Comparison of ENCODE assay signal across 12 mouse cellular contexts in genomic region chr12:8519431-8520160, GRCm38 (mm10). TPM values are rescaled to one million over a fixed set of nuclear protein-coding genes. Genes with fewer than 3 reads are reported as not detected.
A peak's percentile ranks its signal among the peaks of the same experiment; 100 is the strongest.
DNase-seq lines count a peak whose midpoint lies in the region; ATAC-seq and TF ChIP-seq lines count a peak whose summit lies in the region.
"Had no signal": no experiment of that assay in that cellular context is flagged by ENCODE, and none has a peak within 500 bp of the region (broad histone marks: within the 10 kb centered on the region; RNA-seq: fewer than 3 reads in every experiment).

No protein-coding gene starts in this region.

- ATAC-seq in midbrain, embryonic 16.5 days, result peak; percentile 45; the same call in 1 of the 2 replicates
- no peak for ATAC-seq in midbrain, embryonic 14.5 days (ENCODE audit: low FRiP score, low TSS enrichment)
- no peak for ATAC-seq in heart, embryonic 12.5 days (ENCODE audit: insufficient number of reproducible peaks, low FRiP score)
- ATAC-seq: forebrain, postnatal 0 days; hindbrain, embryonic 16.5 days; midbrain, embryonic 13.5 days had no signal

- H3K4me2 ChIP-seq in midbrain, embryonic 16.5 days (ENCODE audit: low read length), result no peak overlapping the region
- H3K4me2 ChIP-seq in midbrain, embryonic 14.5 days (ENCODE audit: low read length), result no peak overlapping the region
- no peak overlapping the region for H3K4me2 ChIP-seq in heart, embryonic 12.5 days
- H3K4me2 ChIP-seq: midbrain, embryonic 13.5 days had no signal

- H3K36me3 ChIP-seq in midbrain, embryonic 16.5 days (ENCODE audit: control insufficient read depth, insufficient read depth, low read length), result no peaks in the 10 kb centered on the region
- no peaks in the 10 kb centered on the region for H3K36me3 ChIP-seq in midbrain, embryonic 14.5 days (ENCODE audit: control insufficient read depth, insufficient read depth, low read length)
- H3K36me3 ChIP-seq in heart, embryonic 12.5 days, result no peaks in the 10 kb centered on the region
- no peaks in the 10 kb centered on the region for H3K36me3 ChIP-seq in splenic B cell, adult 2 months (ENCODE audit: control insufficient read depth, insufficient read depth, low read length, poor library complexity, severe bottlenecking)
- H3K36me3 ChIP-seq: midbrain, embryonic 13.5 days had no signal

- DNase-seq in gastrocnemius, adult 2 months, result no peak
- DNase-seq in gastrocnemius, adult 8-10 months (ENCODE audit: low spot score in 2 of 2), result no peak
- DNase-seq in midbrain, embryonic 14.5 days, result no peak
- DNase-seq in splenic B cell, adult 2 months (ENCODE audit: low read depth, low spot score), result peak; percentile 51
- DNase-seq in ovary, postnatal 10 days (ENCODE audit: low spot score), result no peak
- no peak for DNase-seq in adrenal gland, adult 18-20 months (ENCODE audit: low spot score in 2 of 2)
- DNase-seq: forebrain, postnatal 0 days had no signal

- no peaks in the 10 kb centered on the region for H3K27me3 ChIP-seq in midbrain, embryonic 16.5 days (ENCODE audit: control insufficient read depth, insufficient read depth, low read depth, low read length)
- H3K27me3 ChIP-seq in midbrain, embryonic 14.5 days (ENCODE audit: control insufficient read depth, insufficient read depth, low read length), result no peaks in the 10 kb centered on the region
- no peaks in the 10 kb centered on the region for H3K27me3 ChIP-seq in heart, embryonic 12.5 days (replicated peaks)
- H3K27me3 ChIP-seq in splenic B cell, adult 2 months (ENCODE audit: control insufficient read depth, insufficient read depth, low read length, poor library complexity, severe bottlenecking), result no peaks in the 10 kb centered on the region
- H3K27me3 ChIP-seq: midbrain, embryonic 13.5 days had no signal

- intact Hi-C loops in gastrocnemius, adult 2 months (cut with DNase I), result no loop called here

- no peak overlapping the region for H3K4me3 ChIP-seq in gastrocnemius, adult 2 months
- H3K4me3 ChIP-seq in midbrain, embryonic 16.5 days (ENCODE audit: low read depth, low read length), result no peak overlapping the region
- no peak overlapping the region for H3K4me3 ChIP-seq in midbrain, embryonic 14.5 days (replicated peaks; ENCODE audit: low read depth, low read length)
- no peak overlapping the region for H3K4me3 ChIP-seq in heart, embryonic 12.5 days
- H3K4me3 ChIP-seq: midbrain, embryonic 13.5 days had no signal

- H3K27ac ChIP-seq in gastrocnemius, adult 2 months, result peak overlapping the region; percentile 43; the same call in 1 of the 2 replicates
- H3K27ac ChIP-seq in midbrain, embryonic 16.5 days (ENCODE audit: low read length), result no peak overlapping the region
- H3K27ac ChIP-seq in midbrain, embryonic 14.5 days (replicated peaks; ENCODE audit: low read depth, low read length), result no peak overlapping the region
- peak overlapping the region; percentile 63 for H3K27ac ChIP-seq in heart, embryonic 12.5 days (ENCODE audit: poor library complexity, severe bottlenecking)
- H3K27ac ChIP-seq: liver, embryonic 14.5 days; midbrain, embryonic 13.5 days had no signal

- 67% methylated on average over 11 of the region's 12 CpGs for WGBS in midbrain, embryonic 16.5 days
- 64% methylated on average over 12 of the region's 12 CpGs for WGBS in midbrain, embryonic 14.5 days
- 39% methylated on average over 12 of the region's 12 CpGs for WGBS in heart, embryonic 12.5 days

- H3K9ac ChIP-seq in midbrain, embryonic 16.5 days (ENCODE audit: low read depth, low read length), result no peak overlapping the region
- H3K9ac ChIP-seq in midbrain, embryonic 14.5 days (replicated peaks; ENCODE audit: low read length), result no peak overlapping the region
- no peak overlapping the region for H3K9ac ChIP-seq in heart, embryonic 12.5 days
- H3K9ac ChIP-seq: forebrain, postnatal 0 days; liver, embryonic 14.5 days; midbrain, embryonic 13.5 days had no signal

- H3K4me1 ChIP-seq in midbrain, embryonic 16.5 days (ENCODE audit: control insufficient read depth, insufficient read depth, low read length), result no peaks in the 10 kb centered on the region; the same call in 1 of the 2 replicates
- H3K4me1 ChIP-seq in midbrain, embryonic 14.5 days (ENCODE audit: control insufficient read depth, insufficient read depth, low read length), result no peaks in the 10 kb centered on the region
- H3K4me1 ChIP-seq in heart, embryonic 12.5 days (replicated peaks), result peaks cover 42% of the 10 kb centered on the region
- H3K4me1 ChIP-seq: midbrain, embryonic 13.5 days had no signal

- no peaks in the 10 kb centered on the region for H3K9me3 ChIP-seq in midbrain, embryonic 16.5 days (replicated peaks; ENCODE audit: control insufficient read depth, low read length, poor library complexity, severe bottlenecking)
- no peaks in the 10 kb centered on the region for H3K9me3 ChIP-seq in midbrain, embryonic 14.5 days (ENCODE audit: control insufficient read depth, low read length)
- H3K9me3 ChIP-seq in heart, embryonic 12.5 days (replicated peaks), result 0 out of 2 replicates have a peak, but pooled peaks cover under 1% of the 10 kb centered on the region
- H3K9me3 ChIP-seq: midbrain, embryonic 13.5 days had no signal

- no peak for TF ChIP-seq CTCF in gastrocnemius, adult 2 months (IDR thresholded peaks at IDR 0.05)

RNA-seq across cellular contexts. Expression of gene Rhob, which starts 19.8 kb away (rescaled TPM):
- 100 to 1,000 TPM in 1 of 2 experiments, 10 to 100 TPM in 1; 33.5 to 115 TPM for total RNA-seq in gastrocnemius, adult 2 months (2021)
- 10 to 100 TPM; 19.6 to 44.6 (median 26.7) TPM for total RNA-seq in gastrocnemius, adult 8-10 months (2022)
- 75.7 and 80.0 TPM in 2 replicates for polyA plus RNA-seq in midbrain, embryonic 16.5 days (2015; fragmentation: Nextera tagmentation; extraction: Ambion mirVana)
- 111 and 116 TPM in 2 replicates for polyA plus RNA-seq in midbrain, embryonic 14.5 days (2014; fragmentation: Nextera tagmentation; extraction: Ambion mirVana)
- 52.9 and 55.1 TPM in 2 replicates for polyA plus RNA-seq in heart, embryonic 12.5 days (2016; fragmentation: Nextera tagmentation; extraction: Ambion mirVana)
- total RNA-seq in adrenal gland, adult 18-20 months (2021), result 100 to 1,000 TPM; 186 to 189 TPM

Comparison
In these comparisons a context has a peak if more than half of its experiments do, and no peak if none do; other contexts are left out.
1. H3K27ac ChIP-seq: peak in gastrocnemius, adult 2 months (single experiment) and heart, embryonic 12.5 days (single experiment); none in midbrain, embryonic 16.5 days (single experiment) and midbrain, embryonic 14.5 days (single experiment).